Mouse (Mus musculus) heart, adult 11 months (tissue): Measurements from ENCODE around the gene Abi3bp.

Experiments
- DNase-seq: peaks from one replicate; pipeline ENCODE4 v3.0.0; 2022

Abi3bp gene

DNA sequence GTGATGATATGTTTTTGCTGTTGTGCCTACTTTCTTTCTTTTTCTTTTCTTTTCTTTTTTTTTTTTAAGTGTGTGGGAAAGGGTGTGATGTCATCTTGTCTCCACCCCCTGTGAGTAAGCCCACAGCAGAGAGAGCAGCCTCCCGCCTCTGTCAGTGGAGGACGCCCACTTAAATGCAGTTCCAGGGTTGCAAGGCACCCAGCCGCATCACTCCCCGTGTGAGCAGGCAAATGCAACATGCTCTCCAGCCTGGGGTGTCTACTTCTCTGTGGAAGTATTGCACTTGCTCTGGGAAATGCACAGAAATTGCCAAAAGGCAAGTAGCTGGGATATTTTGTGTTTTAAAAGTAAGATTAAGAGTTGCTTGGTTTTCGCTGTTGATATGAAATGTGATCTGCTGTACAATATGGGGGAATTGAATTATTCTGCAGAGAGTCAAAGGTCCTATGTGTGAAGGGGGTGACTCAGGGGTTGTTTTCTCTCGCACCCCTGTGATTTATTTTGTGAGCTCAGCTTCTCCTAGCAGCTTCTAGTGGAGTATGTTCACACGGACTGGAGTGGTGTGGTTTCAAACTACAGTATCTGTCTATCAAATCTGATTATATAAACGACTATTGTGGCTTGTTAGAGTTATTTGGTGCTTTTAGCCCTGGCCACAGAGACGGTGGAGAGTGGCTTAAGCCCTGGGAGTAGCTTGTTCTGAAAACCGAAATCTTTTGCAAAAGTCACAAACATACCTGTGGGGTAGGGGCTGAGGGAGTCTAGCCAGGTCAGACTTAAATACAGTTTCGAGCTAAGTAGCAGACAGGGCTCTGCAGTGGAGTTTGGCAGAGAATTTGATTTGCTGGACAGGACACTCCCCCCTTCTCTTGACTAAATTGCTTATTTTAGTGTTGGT, at the start of gene Abi3bp:
Abi3bp (plus strand) TSS at position 202 of the 898 bp plus-strand sequence.
- DNase-seq, result peak; percentile 97

- DNase-seq, result no peak
Measured at GRCm38 (mm10) chr16:56435293-56436185, 42.1 kb upstream of the Abi3bp start.

DNA sequence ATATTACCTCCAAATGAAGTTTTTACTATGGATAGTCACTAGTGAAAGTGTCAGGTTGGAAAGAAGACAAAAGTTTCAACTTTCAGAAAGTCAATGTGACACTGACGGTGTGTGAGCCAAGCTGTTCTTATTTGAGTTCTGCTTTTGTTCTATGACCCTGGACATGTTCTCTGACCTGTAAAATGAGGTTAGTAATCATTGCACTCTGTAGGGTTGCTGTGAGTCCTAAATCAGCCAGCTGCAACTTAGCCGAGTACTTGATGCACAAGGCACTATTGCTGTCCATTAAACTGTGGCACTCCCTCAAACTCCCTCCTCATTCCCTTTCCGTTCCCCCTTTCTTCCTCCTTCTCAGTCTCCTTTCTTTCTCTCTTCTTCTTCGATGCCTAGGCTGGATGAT, 37.4 kb upstream of the Abi3bp start:
- DNase-seq, result no peak

DNA sequence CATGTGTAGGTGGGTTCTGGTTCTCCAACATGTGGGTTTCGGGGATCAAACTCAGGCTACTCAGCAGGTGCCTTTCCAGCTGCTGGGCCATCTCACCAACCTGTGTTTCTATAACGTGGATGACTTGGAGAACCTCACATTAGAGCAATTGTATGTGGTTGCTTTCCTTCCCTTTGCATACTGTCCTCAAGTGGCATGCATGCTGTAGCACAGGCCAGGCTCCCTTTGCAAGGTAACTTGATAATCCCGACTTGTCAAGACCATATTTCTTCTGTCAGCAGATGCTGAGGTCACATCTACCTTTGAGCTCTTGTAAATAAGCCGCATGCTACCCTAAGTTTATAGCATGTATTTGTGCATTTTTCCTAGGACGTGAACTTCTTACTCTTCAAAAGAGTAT, 36.6 kb upstream of the Abi3bp start:
- no peak for DNase-seq

DNA sequence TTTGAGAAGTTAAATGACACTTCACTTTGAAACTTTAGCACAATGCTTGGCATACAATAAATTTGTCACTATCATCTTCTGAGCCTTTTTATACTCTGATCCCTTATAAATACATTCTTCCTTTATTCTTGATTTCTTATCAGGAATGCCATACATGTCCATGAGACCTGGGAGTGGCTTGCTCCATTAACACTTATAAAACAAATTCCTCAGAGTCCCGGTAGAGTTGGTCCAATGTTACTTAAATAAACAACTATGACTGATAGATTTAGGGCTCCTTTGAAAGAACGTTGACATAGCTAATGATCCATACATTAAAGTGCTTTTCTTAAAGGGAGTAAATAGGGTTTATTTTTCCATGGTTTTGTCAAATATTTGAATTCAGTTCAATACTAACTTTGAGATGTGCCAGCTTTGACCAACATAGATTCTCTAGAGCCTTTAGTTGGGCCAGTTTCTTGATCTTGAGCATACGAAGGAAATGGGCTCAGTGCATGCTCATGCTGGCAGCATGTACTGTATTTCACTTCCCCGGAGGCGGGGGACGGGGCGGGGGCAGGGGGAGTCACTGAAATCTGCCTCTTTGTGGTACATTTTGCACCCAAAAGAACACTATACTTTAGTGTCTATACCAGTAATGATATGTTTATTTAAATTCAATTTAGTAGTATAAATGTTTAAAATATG, 35.9 kb upstream of the Abi3bp start:
- DNase-seq, result no peak

- no peak for DNase-seq
Measured at GRCm38 (mm10) chr16:56451482-56451881, 26.2 kb upstream of the Abi3bp start.

DNA sequence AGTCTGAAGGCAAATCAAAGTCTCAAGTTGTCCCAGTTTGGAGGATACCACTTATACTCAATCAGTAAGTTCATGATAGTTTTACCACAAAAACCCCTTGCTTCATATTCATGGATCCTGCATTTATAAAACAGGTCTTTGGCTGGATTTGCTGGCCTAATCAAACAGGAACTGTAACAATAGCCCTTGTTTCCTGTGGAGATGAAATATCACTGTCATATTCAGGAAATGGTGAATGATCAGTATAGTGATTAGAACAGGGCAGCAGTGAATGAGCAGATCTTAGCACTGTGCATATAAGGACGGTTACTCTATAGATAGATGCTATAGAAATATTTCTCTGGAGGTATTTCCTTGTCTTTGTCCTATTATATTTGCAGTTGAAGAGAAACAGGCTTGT, 25.8 kb upstream of the Abi3bp start:
- DNase-seq, result no peak

DNA sequence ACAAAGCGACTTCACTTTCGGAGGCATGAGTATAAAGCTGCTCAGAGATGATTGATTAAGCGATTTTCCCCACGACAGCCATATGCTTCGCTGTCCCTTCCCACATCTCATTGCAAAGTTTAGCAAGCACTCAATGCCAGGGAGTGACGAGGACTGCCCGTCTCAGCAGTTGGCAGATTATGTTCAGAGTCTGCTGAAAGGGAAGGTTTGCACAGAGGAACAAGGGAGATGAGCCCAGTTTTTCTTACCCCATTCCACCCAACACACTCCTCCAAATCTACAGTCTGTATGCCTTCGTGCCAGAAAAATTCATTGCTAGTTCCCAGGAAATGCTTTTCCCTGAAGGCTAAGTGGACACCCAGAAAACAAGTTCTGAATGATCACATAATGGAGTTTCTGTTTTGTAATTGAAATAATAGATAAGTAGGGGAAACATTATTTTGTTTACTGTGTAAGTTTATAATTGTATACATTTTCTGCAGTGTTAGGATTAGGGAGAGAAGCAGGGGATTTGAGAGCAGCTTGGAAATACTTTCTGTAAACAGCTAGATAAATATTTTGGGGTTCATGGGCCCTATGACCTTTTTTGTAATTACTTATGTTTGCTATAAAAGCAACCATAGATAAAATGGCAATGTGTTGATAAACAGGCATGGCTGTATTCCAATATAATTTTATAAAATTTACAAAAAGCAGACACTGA, 19.5 kb upstream of the Abi3bp start:
- DNase-seq, result no peak

GRCm38 (mm10) chr16:56473160-56473559, 4.5 kb upstream of the Abi3bp start:
- DNase-seq, result no peak

GRCm38 (mm10) chr16:56475676-56476075, 2.0 kb upstream of the Abi3bp start:
- peak; percentile 92 for DNase-seq

- DNase-seq, result no peak
Measured at GRCm38 (mm10) chr16:56478575-56479191, 1.0 kb downstream of the Abi3bp start.

DNA sequence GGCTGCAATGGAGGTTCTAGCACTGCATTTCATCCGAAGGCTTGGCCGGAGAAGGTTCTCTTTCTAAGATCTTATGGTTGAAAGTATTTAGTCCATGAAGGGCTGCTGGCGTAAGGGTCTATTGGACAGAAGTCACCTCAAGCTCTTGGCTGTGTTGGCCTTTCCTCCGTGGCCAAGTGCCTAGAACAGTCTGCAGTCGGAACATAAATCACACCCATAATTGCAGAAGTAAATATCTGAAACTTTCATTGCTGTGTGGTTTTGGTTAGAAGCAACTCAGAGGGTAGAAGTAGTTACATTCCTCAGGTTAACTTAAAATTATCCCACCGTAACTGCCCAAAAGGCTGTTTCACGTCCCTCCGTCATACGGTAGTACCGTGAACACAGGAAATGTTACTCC, 5.8 kb downstream of the Abi3bp start:
- DNase-seq, result no peak

GRCm38 (mm10) chr16:56486461-56486860, 8.8 kb downstream of the Abi3bp start:
- DNase-seq, result peak; percentile 94

- DNase-seq, result no peak
Measured at GRCm38 (mm10) chr16:56490861-56491260, 13.2 kb downstream of the Abi3bp start.

DNA sequence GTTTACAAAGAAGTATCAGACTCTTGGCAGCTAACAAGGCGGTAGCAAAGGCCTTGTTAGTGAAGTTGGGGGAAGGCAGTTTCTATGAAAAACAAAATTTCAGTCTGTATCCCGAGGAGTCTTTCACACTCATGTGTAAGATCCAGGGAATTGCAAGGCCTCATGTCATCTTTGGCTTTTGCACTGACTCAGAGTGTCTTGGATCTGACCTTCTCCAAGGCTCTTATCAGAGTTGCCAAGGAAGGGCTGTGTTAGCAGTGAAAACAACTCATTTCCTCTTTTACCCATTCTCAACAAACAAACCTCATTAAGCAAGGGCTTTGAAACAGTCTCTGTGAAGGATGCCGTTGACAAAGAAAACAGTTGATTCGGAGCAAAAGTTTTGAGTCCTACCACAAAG, 17.6 kb downstream of the Abi3bp start:
- DNase-seq, result peak; percentile 89

GRCm38 (mm10) chr16:56496743-56497142, 19.1 kb downstream of the Abi3bp start:
- no peak for DNase-seq

DNA sequence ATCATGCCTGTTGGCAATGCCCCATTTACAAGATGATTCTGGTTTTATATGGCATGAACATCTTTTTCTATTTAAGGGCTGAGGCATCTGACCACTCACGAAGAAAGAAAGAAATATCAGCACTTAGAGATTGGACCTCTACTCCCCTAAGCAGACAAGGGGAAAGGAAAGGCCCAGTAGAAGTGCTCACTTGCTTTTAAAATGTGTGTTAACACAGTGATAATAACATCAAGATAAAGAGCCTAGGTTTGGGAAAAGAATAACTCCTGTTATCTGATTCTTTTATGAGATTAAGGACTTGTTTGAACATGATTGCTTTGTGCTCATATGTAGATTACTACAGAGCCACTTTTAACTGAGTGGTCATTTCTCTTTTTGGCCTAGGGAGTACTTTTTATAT, 21.0 kb downstream of the Abi3bp start:
- no peak for DNase-seq

GRCm38 (mm10) chr16:56500441-56500840, 22.8 kb downstream of the Abi3bp start:
- DNase-seq, result no peak

- DNase-seq, result no peak
Measured at GRCm38 (mm10) chr16:56501101-56501500, 23.4 kb downstream of the Abi3bp start.

GRCm38 (mm10) chr16:56501513-56501912, 23.8 kb downstream of the Abi3bp start:
- peak; percentile 96 for DNase-seq

GRCm38 (mm10) chr16:56502134-56502533, 24.5 kb downstream of the Abi3bp start:
- DNase-seq, result peak; percentile 89

DNA sequence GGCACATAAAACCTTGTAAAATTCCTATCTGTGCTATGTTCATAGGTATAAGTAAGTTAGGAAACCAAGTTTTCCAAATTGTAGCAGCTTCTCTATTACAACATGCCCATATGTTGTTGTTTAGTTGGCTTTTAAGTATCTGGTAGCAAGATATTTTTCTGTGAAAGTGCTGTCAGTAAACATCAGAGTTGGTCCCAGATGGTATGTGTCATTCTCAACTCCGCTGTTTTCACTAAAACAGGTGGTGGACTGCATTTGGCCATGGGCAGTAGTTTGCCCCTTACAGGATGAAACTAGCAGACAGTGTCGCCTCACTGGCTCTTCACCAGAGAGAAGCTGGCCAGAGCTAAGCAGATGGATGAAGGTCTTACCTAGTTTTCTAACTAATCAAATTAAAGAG, 26.3 kb downstream of the Abi3bp start:
- DNase-seq, result no peak
